Mouse (Mus musculus) heart, adult 2 months (tissue): ENCODE measurements at regions not wholly inside any gene's neighbourhood (a gene's known extent, or its start where the extent isn't known, plus 50 kb on each side); places are given as distances from the start of the nearest gene placed in this dataset.

ENCODE experiments used
- CTCF ChIP-seq: fragments of 200-600 bp; IDR thresholded peaks from 2 replicates; pipeline ENCODE4 v1.8.1; 2022; ENCODE audit warnings: antibody characterized with exemption, mild to moderate bottlenecking, moderate library complexity
- POLR2A ChIP-seq: fragments of 200-500 bp; IDR thresholded peaks from 2 replicates; pipeline ENCODE4 v1.6.1; 2011; ENCODE audit warnings: mild to moderate bottlenecking, low read depth, low read length, control low read depth; ENCODE audit not compliant: insufficient read depth

GRCm38 (mm10) chr4:125385811-125386210, 104.7 kb upstream of the Grik3 start:
- TF ChIP-seq POLR2A (no peak), CTCF (no peak)
